Mouse (Mus musculus): ENCODE data around the gene Sema4d.

DNA sequence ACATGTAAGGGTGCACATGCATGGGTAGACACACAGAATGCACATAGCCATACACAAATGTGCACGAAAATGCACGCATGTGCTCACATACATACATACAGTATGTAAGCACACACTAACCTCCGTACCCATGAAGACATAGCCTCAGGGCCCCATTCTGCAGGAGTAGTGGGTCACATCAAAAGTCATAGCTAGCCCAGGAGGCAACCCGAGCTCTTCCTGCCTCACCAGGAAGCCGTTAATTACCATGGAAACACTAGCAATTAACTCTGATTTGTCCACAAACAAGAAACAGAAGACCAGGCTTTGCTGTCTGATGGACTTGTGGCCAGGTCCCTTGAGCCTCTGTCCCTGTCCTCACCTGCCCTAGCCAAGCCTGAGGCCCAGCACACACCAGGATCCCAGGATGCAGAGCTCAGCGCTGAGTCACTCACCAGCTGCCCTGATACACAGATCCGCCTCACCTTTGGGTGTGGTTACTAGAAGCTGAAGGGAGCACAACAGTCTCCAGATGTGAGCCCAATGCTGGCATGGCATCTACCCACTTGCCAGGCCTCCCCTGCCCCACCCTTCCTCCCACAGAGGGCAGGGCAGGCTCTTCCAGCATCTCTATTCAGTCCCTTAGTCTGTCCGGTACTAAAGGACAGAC, 67.5 kb downstream of the Sema4d start:
- no peak for TF ChIP-seq CTCF (IDR thresholded peaks at IDR 0.05; ENCODE audit: low read depth, low read length)
- TF ChIP-seq POLR2A (IDR thresholded peaks at IDR 0.05; ENCODE audit: insufficient read depth, low read length) = no peak
- TF ChIP-seq EP300 (IDR thresholded peaks at IDR 0.05; ENCODE audit: insufficient read depth, low read depth, low read length) = 0 out of 2 replicates have a peak, but pooled peaks have one; percentile 23
